Mouse (Mus musculus) kidney, adult 2 months (tissue): ENCODE measurements at regions not wholly inside any gene's neighbourhood (a gene's known extent, or its start where the extent isn't known, plus 50 kb on each side); places are given as distances from the start of the nearest gene placed in this dataset.

Experiments used
- CTCF ChIP-seq: fragments of 200-500 bp; conservative IDR thresholded peaks from 2 replicates; pipeline ENCODE4 v1.5.1; 2011; ENCODE audit warnings: low read depth, mild to moderate bottlenecking, control low read depth, low read length, moderate library complexity, mixed read lengths; ENCODE audit not compliant: insufficient read depth, insufficient read length
- POLR2A ChIP-seq: fragments of 200-500 bp; IDR thresholded peaks from one replicate; pipeline ENCODE4 v1.6.1; 2011; ENCODE audit warnings: low read depth, low read length, control low read depth

DNA sequence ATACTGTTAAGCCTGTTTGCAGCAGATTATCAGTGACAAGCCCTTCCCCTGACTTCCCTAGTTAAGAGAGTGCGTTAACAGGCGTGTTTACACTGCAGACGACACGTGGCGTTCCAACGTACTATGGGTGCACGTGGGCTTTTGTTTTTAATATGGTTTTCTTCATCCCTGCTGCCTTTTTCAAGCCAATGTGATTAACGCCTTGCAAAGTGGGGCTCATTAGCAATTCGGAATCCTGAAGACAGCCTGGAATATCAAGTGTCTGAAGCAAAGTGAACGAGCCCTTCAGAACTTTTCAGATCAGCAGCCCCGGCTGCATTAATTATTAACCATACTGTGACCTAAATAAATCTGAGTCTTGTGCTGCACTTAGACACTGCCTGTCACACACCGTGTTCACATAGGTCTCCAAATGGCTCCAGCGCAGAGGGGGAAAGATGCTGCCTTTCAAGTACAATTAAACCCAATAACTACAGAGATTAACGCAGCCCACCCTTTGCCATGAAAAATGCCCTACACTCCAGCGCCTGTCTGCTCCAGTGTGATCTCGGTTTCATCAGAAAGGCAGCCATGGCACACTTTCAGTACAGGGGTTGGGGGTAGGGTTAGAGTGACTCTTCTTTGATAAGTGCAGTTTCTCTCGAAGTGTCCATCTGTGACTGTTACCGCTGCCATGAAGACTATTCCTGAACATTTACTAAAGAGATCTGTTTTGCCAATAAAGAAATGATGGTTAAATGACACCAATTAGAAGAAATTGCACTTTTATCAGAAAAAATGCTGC lies 140.7 kb upstream of the Tcerg1l start:
- TF ChIP-seq POLR2A (no peak), CTCF (no peak)
